Mouse (Mus musculus) hindbrain, embryonic 12.5 days (tissue): ENCODE data around the gene 1700037C18Rik. TPM values are rescaled to one million over a fixed set of nuclear protein-coding genes. Genes with fewer than 3 reads are reported as not detected.

Experiments
- ATAC-seq: fragments of 200-750 bp; cut with Nextera tagmentation; 2 replicates; pipeline ENCODE4 v1.8.0; 2017; ENCODE audit warnings: moderate TSS enrichment; ENCODE audit not compliant: low FRiP score
- H3K27ac ChIP-seq: fragments of 300-500 bp; sonication (generic); 2 replicates; pipeline ENCODE4 v1.5.1; 2016; ENCODE audit warnings: mild to moderate bottlenecking
- H3K27me3 ChIP-seq: fragments of 300-500 bp; sonication (generic); 2 replicates; pipeline ENCODE4 v1.6.1; 2016; ENCODE audit warnings: mild to moderate bottlenecking
- H3K36me3 ChIP-seq: fragments of 300-500 bp; sonication (generic); 2 replicates; pipeline ENCODE4 v1.6.1; 2016; ENCODE audit warnings: mild to moderate bottlenecking
- H3K4me1 ChIP-seq: fragments of 300-500 bp; sonication (generic); 2 replicates; pipeline ENCODE4 v1.6.1; 2016
- H3K4me2 ChIP-seq: fragments of 300-500 bp; sonication (generic); replicated peaks from 2 replicates; pipeline ENCODE4 v1.6.1; 2016; ENCODE audit warnings: mild to moderate bottlenecking
- H3K4me3 ChIP-seq: fragments of 300-500 bp; sonication (generic); 2 replicates; pipeline ENCODE4 v1.5.1; 2016; ENCODE audit warnings: mild to moderate bottlenecking
- H3K9ac ChIP-seq: fragments of 300-500 bp; sonication (generic); 2 replicates; pipeline ENCODE4 v1.6.1; 2016; ENCODE audit warnings: mild to moderate bottlenecking, moderate library complexity
- H3K9me3 ChIP-seq: fragments of 300-500 bp; sonication (generic); replicated peaks from 2 replicates; pipeline ENCODE4 v1.6.1; 2016; ENCODE audit warnings: mild to moderate bottlenecking
- WGBS: fragments of 180-500 bp; shearing (Covaris S2); methylation state at CpG from one replicate; pipeline ENCODE4 v1.1.7; 2016; 5-methylcytosine and 5-hydroxymethylcytosine counted together
- polyA plus RNA-seq: library from polyadenylated mRNA; unstranded; fragments of >200 nt; fragmentation: Nextera tagmentation; extraction: Ambion mirVana; gene quantifications from 2 replicates; pipeline ENCODE4 v1.2.1, GENCODE M21; 2016

The 1700037C18Rik gene
- polyA plus RNA-seq: 7.2 and 8.0 TPM in 2 replicates

- Histone ChIP-seq H3K27ac (peak within 1 kb of the TSS; percentile 66), H3K36me3 (peaks cover 43% of the 10 kb centered on the region), H3K4me1 (peaks cover 11% of the 10 kb centered on the region), H3K27me3 (no peaks in the 10 kb centered on the region), H3K4me2 (peak within 1 kb of the TSS; percentile 78), H3K9ac (peak within 1 kb of the TSS; percentile 68), H3K9me3 (no peaks in the 10 kb centered on the region), H3K4me3 (peak within 1 kb of the TSS; percentile 60)
- ATAC-seq: peak; percentile 97
- WGBS: under 1% methylated on average over 33 of the region's 33 CpGs
These were observed at the start of gene 1700037C18Rik, which contains the start of gene Cluap1 for GRCm38 (mm10) chr16:3908537-3909111. 1700037C18Rik (minus strand) TSS chr16:3908689. Cluap1 (plus strand) TSS chr16:3908801.

DNA sequence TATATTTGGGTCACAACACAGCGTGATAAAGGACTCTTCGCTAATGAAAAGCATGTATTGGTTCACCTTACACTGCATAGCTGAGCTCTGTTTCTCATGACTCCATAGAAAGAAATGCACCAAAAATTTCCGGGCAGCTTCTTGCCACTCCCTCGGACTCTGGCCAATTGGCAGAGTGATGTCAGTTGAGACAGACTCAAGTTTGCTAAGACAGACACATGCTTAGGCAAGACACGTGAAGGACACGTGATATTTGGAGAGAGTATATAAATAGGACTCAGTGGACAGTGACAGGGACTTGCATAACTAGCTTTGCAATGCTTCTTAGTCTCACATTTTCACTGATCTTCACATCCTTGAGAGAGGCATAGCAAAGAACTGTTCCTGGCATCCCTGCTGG, 47.9 kb upstream of the 1700037C18Rik start:
- H3K4me2 ChIP-seq: no peak overlapping the region
- no peak overlapping the region for H3K27ac ChIP-seq
- no peaks in the 10 kb centered on the region for H3K36me3 ChIP-seq
- ATAC-seq: no peak
- H3K4me1 ChIP-seq: no peaks in the 10 kb centered on the region
- WGBS: 82% methylated on average over 6 of the region's 6 CpGs
- no peak overlapping the region for H3K4me3 ChIP-seq
- no peak overlapping the region for H3K9ac ChIP-seq
- no peaks in the 10 kb centered on the region for H3K9me3 ChIP-seq
- no peaks in the 10 kb centered on the region for H3K27me3 ChIP-seq

- 92% methylated on average over 1 of the region's 1 CpGs for WGBS
These were observed 42.7 kb upstream of the 1700037C18Rik start for GRCm38 (mm10) chr16:3951141-3951540.

GRCm38 (mm10) chr16:3934701-3935100, 26.2 kb upstream of the 1700037C18Rik start:
- Histone ChIP-seq H3K27ac (no peak overlapping the region), H3K4me2 (no peak overlapping the region), H3K4me3 (no peak overlapping the region), H3K27me3 (no peaks in the 10 kb centered on the region), H3K9ac (no peak overlapping the region), H3K9me3 (no peaks in the 10 kb centered on the region), H3K36me3 (peaks cover 73% of the 10 kb centered on the region), H3K4me1 (no peaks in the 10 kb centered on the region)
- ATAC-seq: no peak
- WGBS: 86% methylated on average over 4 of the region's 4 CpGs

More at GRCm38 (mm10) chr16:3951141-3951540, 42.7 kb upstream of the 1700037C18Rik start:
- H3K27me3 ChIP-seq: no peaks in the 10 kb centered on the region
- ATAC-seq: no peak
- no peaks in the 10 kb centered on the region for H3K36me3 ChIP-seq
- no peaks in the 10 kb centered on the region for H3K9me3 ChIP-seq
- H3K4me2 ChIP-seq: no peak overlapping the region
- H3K27ac ChIP-seq: no peak overlapping the region
- H3K4me3 ChIP-seq: no peak overlapping the region
- H3K4me1 ChIP-seq: no peaks in the 10 kb centered on the region
- H3K9ac ChIP-seq: no peak overlapping the region

- WGBS: 92% methylated on average over 1 of the region's 1 CpGs
- no peak overlapping the region for H3K4me2 ChIP-seq
- no peaks in the 10 kb centered on the region for H3K9me3 ChIP-seq
- no peak for ATAC-seq
- H3K36me3 ChIP-seq: peaks cover 75% of the 10 kb centered on the region
- H3K27me3 ChIP-seq: no peaks in the 10 kb centered on the region
- no peaks in the 10 kb centered on the region for H3K4me1 ChIP-seq
- no peak overlapping the region for H3K9ac ChIP-seq
- H3K27ac ChIP-seq: no peak overlapping the region
- H3K4me3 ChIP-seq: no peak overlapping the region
These were observed 25.6 kb upstream of the 1700037C18Rik start for GRCm38 (mm10) chr16:3934091-3934490.

DNA sequence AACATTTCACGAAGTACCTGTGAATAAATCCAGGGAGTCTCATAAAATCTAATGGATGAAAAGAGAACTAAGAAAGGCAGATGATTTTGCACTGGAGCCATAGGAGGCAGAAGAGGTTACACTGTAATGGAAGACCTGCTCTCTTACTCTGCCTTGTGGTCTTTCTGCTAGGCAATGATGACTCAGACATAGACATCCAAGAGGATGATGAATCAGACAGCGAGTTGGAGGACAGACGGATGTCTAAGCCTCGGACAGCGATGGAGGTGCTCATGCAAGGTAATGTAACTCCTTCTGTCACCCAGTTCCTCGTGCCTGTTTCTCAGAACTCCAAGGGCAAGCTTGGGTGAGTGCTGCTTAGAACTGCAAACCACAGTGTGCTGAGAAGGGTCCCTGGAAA, 25.0 kb upstream of the 1700037C18Rik start:
- no peak overlapping the region for H3K4me2 ChIP-seq
- 94% methylated on average over 6 of the region's 6 CpGs for WGBS
- H3K36me3 ChIP-seq: peaks cover 74% of the 10 kb centered on the region
- no peak overlapping the region for H3K9ac ChIP-seq
- no peak for ATAC-seq
- no peaks in the 10 kb centered on the region for H3K27me3 ChIP-seq
- no peak overlapping the region for H3K27ac ChIP-seq
- no peaks in the 10 kb centered on the region for H3K4me1 ChIP-seq
- H3K9me3 ChIP-seq: no peaks in the 10 kb centered on the region
- H3K4me3 ChIP-seq: no peak overlapping the region

GRCm38 (mm10) chr16:3929151-3929550, 20.7 kb upstream of the 1700037C18Rik start:
- Histone ChIP-seq H3K27me3 (no peaks in the 10 kb centered on the region), H3K36me3 (peaks cover 64% of the 10 kb centered on the region), H3K9ac (no peak overlapping the region), H3K4me3 (no peak overlapping the region), H3K9me3 (no peaks in the 10 kb centered on the region), H3K27ac (no peak overlapping the region), H3K4me1 (no peaks in the 10 kb centered on the region), H3K4me2 (no peak overlapping the region)
- ATAC-seq: no peak
- WGBS: 76% methylated on average over 7 of the region's 7 CpGs

- WGBS: 86% methylated on average over 1 of the region's 1 CpGs
- H3K36me3 ChIP-seq: peaks cover 63% of the 10 kb centered on the region
- H3K4me1 ChIP-seq: no peaks in the 10 kb centered on the region
- H3K27ac ChIP-seq: no peak overlapping the region
- H3K27me3 ChIP-seq: no peaks in the 10 kb centered on the region
- no peak overlapping the region for H3K4me3 ChIP-seq
- H3K4me2 ChIP-seq: no peak overlapping the region
- no peak overlapping the region for H3K9ac ChIP-seq
- ATAC-seq: no peak
- H3K9me3 ChIP-seq: no peaks in the 10 kb centered on the region
These were observed 20.1 kb upstream of the 1700037C18Rik start for GRCm38 (mm10) chr16:3928582-3928981.

GRCm38 (mm10) chr16:3923966-3924365, 15.5 kb upstream of the 1700037C18Rik start:
- 75% methylated on average over 4 of the region's 4 CpGs for WGBS
- ATAC-seq: no peak

GRCm38 (mm10) chr16:3923515-3923914, 15.0 kb upstream of the 1700037C18Rik start:
- H3K9me3 ChIP-seq: no peaks in the 10 kb centered on the region
- no peaks in the 10 kb centered on the region for H3K4me1 ChIP-seq
- WGBS: 89% methylated on average over 3 of the region's 3 CpGs
- H3K27me3 ChIP-seq: no peaks in the 10 kb centered on the region
- H3K36me3 ChIP-seq: peaks cover 60% of the 10 kb centered on the region
- no peak overlapping the region for H3K27ac ChIP-seq
- no peak overlapping the region for H3K9ac ChIP-seq
- no peak overlapping the region for H3K4me2 ChIP-seq
- ATAC-seq: no peak
- H3K4me3 ChIP-seq: no peak overlapping the region

More at GRCm38 (mm10) chr16:3923966-3924365, 15.5 kb upstream of the 1700037C18Rik start:
- Histone ChIP-seq H3K4me3 (no peak overlapping the region), H3K4me2 (no peak overlapping the region), H3K9me3 (no peaks in the 10 kb centered on the region), H3K9ac (no peak overlapping the region), H3K27me3 (no peaks in the 10 kb centered on the region), H3K36me3 (peaks cover 63% of the 10 kb centered on the region), H3K4me1 (no peaks in the 10 kb centered on the region), H3K27ac (no peak overlapping the region)

DNA sequence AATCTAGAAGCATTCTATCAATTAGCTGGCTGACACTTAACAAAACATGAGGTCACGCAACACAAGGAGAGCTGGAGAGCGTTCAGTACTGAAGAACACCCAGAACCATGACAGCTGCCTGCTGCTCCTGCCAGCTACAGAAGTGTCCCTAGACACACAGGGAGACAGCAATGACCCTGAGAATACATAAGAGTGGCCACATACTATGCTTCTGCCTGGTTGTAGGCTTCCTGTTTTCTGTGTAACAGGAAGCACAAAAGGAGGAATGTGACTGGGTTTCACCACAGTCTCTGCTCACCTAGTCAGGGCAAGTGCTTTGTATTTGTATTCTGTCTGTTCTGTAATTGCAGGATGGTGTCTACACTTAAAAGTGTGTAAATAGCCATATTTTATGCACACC, 12.3 kb upstream of the 1700037C18Rik start:
- Histone ChIP-seq H3K4me1 (no peaks in the 10 kb centered on the region), H3K27ac (no peak overlapping the region), H3K9ac (no peak overlapping the region), H3K9me3 (no peaks in the 10 kb centered on the region), H3K27me3 (no peaks in the 10 kb centered on the region), H3K36me3 (peaks cover 54% of the 10 kb centered on the region), H3K4me2 (no peak overlapping the region), H3K4me3 (no peak overlapping the region)
- no peak for ATAC-seq
- WGBS: 94% methylated on average over 2 of the region's 2 CpGs

GRCm38 (mm10) chr16:3909118-3909517, 629 bp upstream of the 1700037C18Rik start:
- peak overlapping the region; percentile 66 for H3K27ac ChIP-seq
- 12% methylated on average over 20 of the region's 20 CpGs for WGBS
- H3K36me3 ChIP-seq: peaks cover 42% of the 10 kb centered on the region

GRCm38 (mm10) chr16:3907471-3907870, 1.0 kb downstream of the 1700037C18Rik start:
- Histone ChIP-seq H3K9ac (no peak overlapping the region), H3K4me1 (peaks cover 11% of the 10 kb centered on the region), H3K27ac (no peak overlapping the region), H3K9me3 (no peaks in the 10 kb centered on the region), H3K27me3 (no peaks in the 10 kb centered on the region), H3K4me2 (no peak overlapping the region), H3K36me3 (peaks cover 45% of the 10 kb centered on the region), H3K4me3 (no peak overlapping the region)
- ATAC-seq: no peak
- 75% methylated on average over 2 of the region's 2 CpGs for WGBS

More at GRCm38 (mm10) chr16:3909118-3909517, 629 bp upstream of the 1700037C18Rik start:
- Histone ChIP-seq H3K4me3 (peak overlapping the region; percentile 60), H3K9ac (peak overlapping the region; percentile 68), H3K27me3 (no peaks in the 10 kb centered on the region), H3K9me3 (no peaks in the 10 kb centered on the region), H3K4me1 (peaks cover 11% of the 10 kb centered on the region), H3K4me2 (peak overlapping the region; percentile 78)
- ATAC-seq: no peak; the same call in 1 of the 2 replicates
